Mouse (Mus musculus) hindbrain, embryonic 16.5 days (tissue): ENCODE measurements around the gene Cpne6. TPM values are rescaled to one million over a fixed set of nuclear protein-coding genes. Genes with fewer than 3 reads are reported as not detected.
A peak's percentile ranks its signal among the peaks of the same experiment; 100 is the strongest.

Source experiments
- ATAC-seq: fragments of 200-750 bp; cut with Nextera tagmentation; 2 replicates; pipeline ENCODE4 v1.8.0; 2017; ENCODE audit warnings: moderate TSS enrichment, moderate library complexity
- H3K27ac ChIP-seq: fragments of 300-500 bp; sonication (generic); 2 replicates; pipeline ENCODE4 v1.5.1; 2014; ENCODE audit warnings: low read depth, mild to moderate bottlenecking, control low read depth, low read length, moderate library complexity
- H3K27me3 ChIP-seq: fragments of 300-500 bp; sonication (generic); replicated peaks from 2 replicates; pipeline ENCODE4 v1.6.1; 2014; ENCODE audit warnings: low read length; ENCODE audit not compliant: control insufficient read depth, insufficient read depth
- H3K36me3 ChIP-seq: fragments of 300-500 bp; sonication (generic); 2 replicates; pipeline ENCODE4 v1.6.1; 2014; ENCODE audit warnings: mild to moderate bottlenecking, low read length, moderate library complexity, mixed read lengths; ENCODE audit not compliant: control insufficient read depth, insufficient read depth
- H3K4me1 ChIP-seq: fragments of 300-500 bp; sonication (generic); 2 replicates; pipeline ENCODE4 v1.6.1; 2014; ENCODE audit warnings: low read depth, low read length; ENCODE audit not compliant: control insufficient read depth, insufficient read depth
- H3K4me2 ChIP-seq: fragments of 300-500 bp; sonication (generic); 2 replicates; pipeline ENCODE4 v1.6.1; 2014; ENCODE audit warnings: mild to moderate bottlenecking, low read length, control low read depth, moderate library complexity
- H3K4me3 ChIP-seq: fragments of 300-500 bp; sonication (generic); 2 replicates; pipeline ENCODE4 v1.5.1; 2014; ENCODE audit warnings: mild to moderate bottlenecking, low read length, control low read depth, moderate library complexity
- H3K9ac ChIP-seq: fragments of 300-500 bp; sonication (generic); 2 replicates; pipeline ENCODE4 v1.6.1; 2014; ENCODE audit warnings: low read depth, mild to moderate bottlenecking, control low read depth, low read length, moderate library complexity
- H3K9me3 ChIP-seq: fragments of 300-500 bp; sonication (generic); 2 replicates; pipeline ENCODE4 v1.6.1; 2014; ENCODE audit warnings: mild to moderate bottlenecking, low read length, moderate library complexity; ENCODE audit not compliant: control insufficient read depth
- WGBS: fragments of 180-500 bp; shearing (Covaris S2); extraction: QIAGEN DNeasy Blood & Tissue Kit; methylation state at CpG from one replicate; pipeline ENCODE4 v1.1.7; 2014; 5-methylcytosine and 5-hydroxymethylcytosine counted together
- polyA plus RNA-seq: library from polyadenylated mRNA; unstranded; fragments of >200 nt; fragmentation: Nextera tagmentation; extraction: Ambion mirVana; gene quantifications from 2 replicates; pipeline ENCODE4 v1.2.1, GENCODE M21; 2015

The Cpne6 gene
- polyA plus RNA-seq, 1 experiment from 2014 or later = 11.7 TPM

GRCm38 (mm10) chr14:55557003-55557402 lies 46.8 kb downstream of the Cpne6 start:
- Histone ChIP-seq H3K36me3 (no peaks in the 10 kb centered on the region), H3K27me3 (no peaks in the 10 kb centered on the region), H3K27ac (no peak overlapping the region), H3K9me3 (no peaks in the 10 kb centered on the region), H3K4me3 (no peak overlapping the region), H3K9ac (no peak overlapping the region), H3K4me1 (peaks cover 13% of the 10 kb centered on the region), H3K4me2 (no peak overlapping the region)
- 23% methylated on average over 5 of the region's 5 CpGs for WGBS
- no peak for ATAC-seq

- Histone ChIP-seq H3K9me3 (no peaks in the 10 kb centered on the region), H3K9ac (no peak overlapping the region), H3K4me2 (no peak overlapping the region), H3K4me3 (no peak overlapping the region), H3K27ac (no peak overlapping the region), H3K4me1 (peaks cover 15% of the 10 kb centered on the region), H3K36me3 (no peaks in the 10 kb centered on the region), H3K27me3 (no peaks in the 10 kb centered on the region)
- WGBS = 85% methylated on average over 3 of the region's 3 CpGs
- ATAC-seq = no peak
These were observed 47.3 kb downstream of the Cpne6 start for GRCm38 (mm10) chr14:55557587-55557986.

GRCm38 (mm10) chr14:55558740-55559448 lies 48.6 kb downstream of the Cpne6 start:
- Histone ChIP-seq H3K9ac (no peak overlapping the region; the same call in 1 of the 2 replicates), H3K4me1 (peaks cover 15% of the 10 kb centered on the region), H3K36me3 (peaks cover 5% of the 10 kb centered on the region; the same call in 1 of the 2 replicates), H3K4me3 (peak overlapping the region; percentile 67; the same call in 1 of the 2 replicates), H3K27me3 (no peaks in the 10 kb centered on the region), H3K27ac (no peak overlapping the region; the same call in 1 of the 2 replicates), H3K4me2 (peak overlapping the region; percentile 68), H3K9me3 (no peaks in the 10 kb centered on the region)
- 62% methylated on average over 6 of the region's 6 CpGs for WGBS
- no peak for ATAC-seq

- Histone ChIP-seq H3K27me3 (no peaks in the 10 kb centered on the region), H3K36me3 (peaks cover 5% of the 10 kb centered on the region), H3K4me2 (peak within 1 kb of the TSS; percentile 87), H3K4me3 (peak within 1 kb of the TSS; percentile 67), H3K9ac (peak within 1 kb of the TSS; percentile 88), H3K9me3 (no peaks in the 10 kb centered on the region), H3K4me1 (peaks cover 15% of the 10 kb centered on the region), H3K27ac (peak within 1 kb of the TSS; percentile 98)
- ATAC-seq = peak; percentile 76
- under 1% methylated on average over 27 of the region's 27 CpGs for WGBS
These were observed 49.6 kb downstream of the Cpne6 start, which contains the start of gene Dcaf11 for GRCm38 (mm10) chr14:55559799-55560201. Dcaf11 (plus strand) TSS chr14:55560006.

GRCm38 (mm10) chr14:55560202-55561073 lies 50.2 kb downstream of the Cpne6 start, which contains the start of gene A730061H03Rik:
A730061H03Rik (minus strand) TSS chr14:55560406.
- Histone ChIP-seq H3K27ac (peak within 1 kb of the TSS; percentile 98), H3K9me3 (no peaks in the 10 kb centered on the region), H3K4me1 (peaks cover 15% of the 10 kb centered on the region), H3K36me3 (peaks cover 8% of the 10 kb centered on the region), H3K27me3 (no peaks in the 10 kb centered on the region), H3K4me2 (peak within 1 kb of the TSS; percentile 87), H3K9ac (peak within 1 kb of the TSS; percentile 88), H3K4me3 (peak within 1 kb of the TSS; percentile 67)
- peak; percentile 96 for ATAC-seq
- under 1% methylated on average over 47 of the region's 51 CpGs for WGBS

GRCm38 (mm10) chr14:55561860-55562259 lies 51.6 kb downstream of the Cpne6 start:
- no peak overlapping the region; the same call in 1 of the 2 replicates for H3K4me2 ChIP-seq
- H3K4me3 ChIP-seq = no peak overlapping the region
- 87% methylated on average over 10 of the region's 10 CpGs for WGBS

GRCm38 (mm10) chr14:55563249-55563648 lies 53.0 kb downstream of the Cpne6 start:
- Histone ChIP-seq H3K9me3 (no peaks in the 10 kb centered on the region), H3K36me3 (peaks cover 24% of the 10 kb centered on the region), H3K4me2 (no peak overlapping the region), H3K27ac (no peak overlapping the region), H3K4me1 (peaks cover 15% of the 10 kb centered on the region), H3K4me3 (no peak overlapping the region), H3K9ac (no peak overlapping the region), H3K27me3 (no peaks in the 10 kb centered on the region)
- ATAC-seq = no peak
- 93% methylated on average over 11 of the region's 11 CpGs for WGBS

More at GRCm38 (mm10) chr14:55561860-55562259, 51.6 kb downstream of the Cpne6 start:
- Histone ChIP-seq H3K27ac (no peak overlapping the region), H3K27me3 (no peaks in the 10 kb centered on the region), H3K9ac (no peak overlapping the region), H3K4me1 (peaks cover 15% of the 10 kb centered on the region), H3K9me3 (no peaks in the 10 kb centered on the region), H3K36me3 (peaks cover 22% of the 10 kb centered on the region)
- no peak for ATAC-seq

- no peaks in the 10 kb centered on the region for H3K27me3 ChIP-seq
- H3K4me2 ChIP-seq = no peak overlapping the region
- 83% methylated on average over 3 of the region's 3 CpGs for WGBS
- no peak overlapping the region for H3K27ac ChIP-seq
- H3K4me1 ChIP-seq = peaks cover 13% of the 10 kb centered on the region
- peaks cover 30% of the 10 kb centered on the region for H3K36me3 ChIP-seq
- no peak overlapping the region for H3K9ac ChIP-seq
- no peaks in the 10 kb centered on the region for H3K9me3 ChIP-seq
- no peak for ATAC-seq
- H3K4me3 ChIP-seq = no peak overlapping the region
These were observed 55.5 kb downstream of the Cpne6 start for GRCm38 (mm10) chr14:55565748-55566147.
